Mouse (Mus musculus) heart, postnatal 36 days (tissue): ENCODE data around the gene Sppl3. TPM values are rescaled to one million over a fixed set of nuclear protein-coding genes. Genes with fewer than 3 reads are reported as not detected.
"Not testable (repeated sequence)": the region's sequence is repeated elsewhere in the genome, so short reads cannot be mapped to it uniquely, and the experiment has no call there.

Experiments used
- DNase-seq, 2 experiments: peaks; one replicate each; pipeline ENCODE4 v3.0.0; 2021 to 2022
- intact Hi-C: fragments of 180-260 bp; cut with DNase I; formaldehyde crosslinking; loops from one replicate; pipeline ENCODE4 v1.15.1; 2025
- total RNA-seq, 2 experiments: library from RNA; stranded (reverse); gene quantifications; 2 replicates each; pipeline ENCODE4 v1.2.3; 2021

The Sppl3 gene
- total RNA-seq, 2 experiments from 2014 or later = 33.0 to 35.8 TPM

GRCm38 (mm10) chr5:115068671-115069421, 57.9 kb downstream of the Sppl3 start:
- intact Hi-C loops = no loop called here

GRCm38 (mm10) chr5:115069611-115070010, 58.7 kb downstream of the Sppl3 start:
- intact Hi-C loops = no loop called here

More at GRCm38 (mm10) chr5:115068671-115069421, 57.9 kb downstream of the Sppl3 start:
- no peak for DNase-seq

GRCm38 (mm10) chr5:115070457-115070856, 59.5 kb downstream of the Sppl3 start:
- intact Hi-C loops = no loop called here
- no peak for DNase-seq

More at GRCm38 (mm10) chr5:115069611-115070010, 58.7 kb downstream of the Sppl3 start:
- DNase-seq = no peak

- intact Hi-C loops = no loop called here
- DNase-seq = no peak
Observed at GRCm38 (mm10) chr5:115071096-115071901, 60.4 kb downstream of the Sppl3 start.

- peak; percentile 37 to 50 for DNase-seq
- intact Hi-C loops = no loop called here
Observed at GRCm38 (mm10) chr5:115072143-115072542, 61.2 kb downstream of the Sppl3 start.

- intact Hi-C loops, DNase-seq: not testable (repeated sequence)
Observed at GRCm38 (mm10) chr5:115073306-115073705, 62.4 kb downstream of the Sppl3 start.

- intact Hi-C loops = loop anchor here (5.0 kb wide), 1 partner anchor 163 kb away; the partner anchor contains the start of gene Pop5
- DNase-seq = no peak
Observed at GRCm38 (mm10) chr5:115074749-115075148, 63.8 kb downstream of the Sppl3 start.

GRCm38 (mm10) chr5:115076144-115076901, 65.4 kb downstream of the Sppl3 start:
- intact Hi-C loops = loop anchor here (1.0 to 5.0 kb wide), 3 partner anchors 66 to 161 kb away; partner anchors contain the start of genes Pop5 and Sppl3

GRCm38 (mm10) chr5:115081636-115082035, 70.7 kb downstream of the Sppl3 start:
- intact Hi-C loops = no loop called here
- no peak for DNase-seq

More at GRCm38 (mm10) chr5:115076144-115076901, 65.4 kb downstream of the Sppl3 start:
- peak; percentile 71 to 82 for DNase-seq

GRCm38 (mm10) chr5:115083492-115083891, 72.6 kb downstream of the Sppl3 start:
- intact Hi-C loops = no loop called here
- no peak for DNase-seq

GRCm38 (mm10) chr5:115085675-115086074, 74.7 kb downstream of the Sppl3 start:
- intact Hi-C loops = no loop called here
- no peak for DNase-seq

GRCm38 (mm10) chr5:115089592-115090268, 78.8 kb downstream of the Sppl3 start:
- intact Hi-C loops = no loop called here
- no peak for DNase-seq

- DNase-seq = no peak
- intact Hi-C loops = no loop called here
Observed at GRCm38 (mm10) chr5:115091015-115091414, 80.1 kb downstream of the Sppl3 start.

- intact Hi-C loops = no loop called here
- no peak for DNase-seq
Observed at GRCm38 (mm10) chr5:115091776-115092175, 80.8 kb downstream of the Sppl3 start.

- no peak for DNase-seq
- intact Hi-C loops = no loop called here
Observed at GRCm38 (mm10) chr5:115098195-115098594, 87.3 kb downstream of the Sppl3 start, which contains the start of gene Gm10401. Gm10401 (minus strand) TSS chr5:115098295.

GRCm38 (mm10) chr5:115099530-115099929, 88.6 kb downstream of the Sppl3 start:
- intact Hi-C loops = no loop called here
- no peak for DNase-seq

GRCm38 (mm10) chr5:115099991-115100390, 89.1 kb downstream of the Sppl3 start:
- intact Hi-C loops = no loop called here
- DNase-seq = no peak

GRCm38 (mm10) chr5:115100473-115100872, 89.5 kb downstream of the Sppl3 start:
- no peak for DNase-seq
- intact Hi-C loops = no loop called here

- intact Hi-C loops = no loop called here
- no peak for DNase-seq
Observed at GRCm38 (mm10) chr5:115102231-115102630, 91.3 kb downstream of the Sppl3 start.

GRCm38 (mm10) chr5:115103253-115103652, 92.3 kb downstream of the Sppl3 start:
- DNase-seq, intact Hi-C loops: not testable (repeated sequence)
